Mouse (Mus musculus) hindbrain, postnatal 0 days (tissue): ENCODE measurements around the gene Tmprss9. TPM values are rescaled to one million over a fixed set of nuclear protein-coding genes. Genes with fewer than 3 reads are reported as not detected.

Experiments used
- ATAC-seq: fragments of 200-750 bp; cut with Nextera tagmentation; 2 replicates; pipeline ENCODE4 v1.8.0; 2017; ENCODE audit warnings: mild to moderate bottlenecking, moderate TSS enrichment, moderate library complexity
- DNase-seq: peaks from one replicate; pipeline ENCODE4 v3.0.0-alpha.2; 2015; ENCODE audit warnings: low spot score
- H3K27ac ChIP-seq: fragments of 300-500 bp; sonication (generic); 2 replicates; pipeline ENCODE4 v1.5.1; 2014; ENCODE audit warnings: mild to moderate bottlenecking
- H3K27me3 ChIP-seq: fragments of 300-500 bp; sonication (generic); 2 replicates; pipeline ENCODE4 v1.6.1; 2014; ENCODE audit warnings: low read length, mixed read lengths; ENCODE audit not compliant: insufficient read depth
- H3K36me3 ChIP-seq: fragments of 300-500 bp; sonication (generic); 2 replicates; pipeline ENCODE4 v1.6.1; 2014; ENCODE audit warnings: low read length, mixed read lengths; ENCODE audit not compliant: insufficient read depth
- H3K4me1 ChIP-seq: fragments of 300-500 bp; sonication (generic); 2 replicates; pipeline ENCODE4 v1.6.1; 2014; ENCODE audit warnings: antibody characterized with exemption, low read length, mixed read lengths; ENCODE audit not compliant: insufficient read depth
- H3K4me2 ChIP-seq: fragments of 300-500 bp; sonication (generic); 2 replicates; pipeline ENCODE4 v1.6.1; 2014; ENCODE audit warnings: low read depth, mild to moderate bottlenecking, low read length, moderate library complexity, mixed read lengths
- H3K4me3 ChIP-seq: fragments of 300-500 bp; sonication (generic); 2 replicates; pipeline ENCODE4 v1.5.1; 2014; ENCODE audit warnings: low read length
- H3K9ac ChIP-seq: fragments of 300-500 bp; sonication (generic); replicated peaks from 2 replicates; pipeline ENCODE4 v1.6.1; 2014; ENCODE audit warnings: mild to moderate bottlenecking, low read length, moderate library complexity, mixed read lengths
- H3K9me3 ChIP-seq: fragments of 300-500 bp; sonication (generic); 2 replicates; pipeline ENCODE4 v1.6.1; 2016; ENCODE audit warnings: low read length, mixed read lengths
- CTCF ChIP-seq: IDR thresholded peaks from 2 replicates; pipeline ENCODE4 v1.5.1; 2016; ENCODE audit warnings: antibody characterized with exemption, control low read depth, low read depth
- WGBS: fragments of 180-500 bp; shearing (Covaris S2); extraction: QIAGEN DNeasy Blood & Tissue Kit; methylation state at CpG from one replicate; pipeline ENCODE4 v1.1.7; 2014; 5-methylcytosine and 5-hydroxymethylcytosine counted together
- polyA plus RNA-seq: library from polyadenylated mRNA; unstranded; fragments of >200 nt; fragmentation: Nextera tagmentation; extraction: Ambion mirVana; gene quantifications from 2 replicates; pipeline ENCODE4 v1.2.1, GENCODE M21; 2015
- total RNA-seq: library from RNA; depleted of rRNA; stranded (reverse); fragments of >200 nt; gene quantifications from 2 replicates; pipeline ENCODE4 v1.2.3, GENCODE M21; 2014

Tmprss9 gene
- total and polyA plus RNA-seq, 2 experiments from 2014 or later: 0.10 to 0.26 TPM

- Histone ChIP-seq H3K4me3 (no peak overlapping the region), H3K4me2 (no peak overlapping the region), H3K27me3 (no peaks in the 10 kb centered on the region), H3K9me3 (no peaks in the 10 kb centered on the region), H3K9ac (no peak overlapping the region), H3K4me1 (peaks cover 5% of the 10 kb centered on the region; the same call in 1 of the 2 replicates), H3K36me3 (peaks cover 12% of the 10 kb centered on the region), H3K27ac (no peak overlapping the region)
- no peak for ATAC-seq
- WGBS: 7% methylated on average over 9 of the region's 9 CpGs
- TF ChIP-seq CTCF: no peak
- DNase-seq: peak; percentile 42
Observed at GRCm38 (mm10) chr10:80831136-80831535, 40.5 kb upstream of the Tmprss9 start.

- Histone ChIP-seq H3K9ac (no peak overlapping the region), H3K4me2 (no peak overlapping the region), H3K4me1 (peaks cover 2% of the 10 kb centered on the region; the same call in 1 of the 2 replicates), H3K27ac (no peak overlapping the region), H3K36me3 (peaks cover 12% of the 10 kb centered on the region), H3K9me3 (no peaks in the 10 kb centered on the region), H3K27me3 (no peaks in the 10 kb centered on the region), H3K4me3 (no peak overlapping the region)
- WGBS: 37% methylated on average over 7 of the region's 7 CpGs
- TF ChIP-seq CTCF: no peak
- DNase-seq (no peak), ATAC-seq (no peak)
Observed at GRCm38 (mm10) chr10:80832818-80833217, 38.8 kb upstream of the Tmprss9 start.

- Histone ChIP-seq H3K4me2 (no peak overlapping the region), H3K4me3 (no peak overlapping the region), H3K9me3 (no peaks in the 10 kb centered on the region), H3K36me3 (no peaks in the 10 kb centered on the region), H3K9ac (no peak overlapping the region), H3K27ac (no peak overlapping the region), H3K4me1 (no peaks in the 10 kb centered on the region), H3K27me3 (no peaks in the 10 kb centered on the region)
- WGBS: 54% methylated on average over 30 of the region's 30 CpGs
- no peak for TF ChIP-seq CTCF
- DNase-seq (peak; percentile 50), ATAC-seq (no peak)
Observed at GRCm38 (mm10) chr10:80835617-80836016, 36.0 kb upstream of the Tmprss9 start.

GRCm38 (mm10) chr10:80836949-80837379 lies 34.7 kb upstream of the Tmprss9 start:
- ATAC-seq (no peak), DNase-seq (peak; percentile 22)
- Histone ChIP-seq H3K27me3 (no peaks in the 10 kb centered on the region), H3K36me3 (no peaks in the 10 kb centered on the region), H3K4me1 (no peaks in the 10 kb centered on the region), H3K4me3 (no peak overlapping the region), H3K9ac (no peak overlapping the region), H3K4me2 (no peak overlapping the region), H3K9me3 (no peaks in the 10 kb centered on the region), H3K27ac (0 out of 2 replicates have a peak overlapping the region, but pooled peaks have one; percentile 5)
- no peak for TF ChIP-seq CTCF
- whole genome bisulfite sequencing: 41% methylated on average over 7 of the region's 7 CpGs

- Histone ChIP-seq H3K36me3 (no peaks in the 10 kb centered on the region), H3K4me1 (no peaks in the 10 kb centered on the region), H3K27ac (no peak overlapping the region), H3K4me2 (no peak overlapping the region), H3K27me3 (no peaks in the 10 kb centered on the region), H3K4me3 (no peak overlapping the region), H3K9me3 (no peaks in the 10 kb centered on the region), H3K9ac (no peak overlapping the region)
- DNase-seq: no peak
- WGBS: 26% methylated on average over 2 of the region's 2 CpGs
- ATAC-seq: no peak
- no peak for TF ChIP-seq CTCF
Observed at GRCm38 (mm10) chr10:80837827-80838226, 33.8 kb upstream of the Tmprss9 start.

- DNase-seq (no peak), ATAC-seq (no peak)
- no peaks in the 10 kb centered on the region for H3K36me3 ChIP-seq
- H3K9me3 ChIP-seq: no peaks in the 10 kb centered on the region
- no peaks in the 10 kb centered on the region for H3K4me1 ChIP-seq
- TF ChIP-seq CTCF: no peak
- no peaks in the 10 kb centered on the region for H3K27me3 ChIP-seq
- WGBS: 72% methylated on average over 2 of the region's 2 CpGs
- no peak overlapping the region for H3K4me2 ChIP-seq
- H3K9ac ChIP-seq: no peak overlapping the region
- no peak overlapping the region for H3K4me3 ChIP-seq
- H3K27ac ChIP-seq: no peak overlapping the region
Observed at GRCm38 (mm10) chr10:80838346-80838912, 33.2 kb upstream of the Tmprss9 start.

- Histone ChIP-seq H3K27ac (no peak overlapping the region), H3K9ac (no peak overlapping the region), H3K36me3 (no peaks in the 10 kb centered on the region), H3K9me3 (no peaks in the 10 kb centered on the region), H3K4me1 (no peaks in the 10 kb centered on the region; the same call in 1 of the 2 replicates), H3K4me3 (no peak overlapping the region), H3K27me3 (no peaks in the 10 kb centered on the region), H3K4me2 (no peak overlapping the region)
- TF ChIP-seq CTCF: no peak
- WGBS: 42% methylated on average over 6 of the region's 6 CpGs
- DNase-seq: no peak
- ATAC-seq: no peak
Observed at GRCm38 (mm10) chr10:80839848-80840247, 31.8 kb upstream of the Tmprss9 start.
